Mouse (Mus musculus) CD4-positive helper T cell, adult 2 months (primary cell): ENCODE measurements around the gene Akt3.

ENCODE experiments used
- DNase-seq: peaks from one replicate; pipeline ENCODE4 v3.0.0-alpha.2; 2012; ENCODE audit warnings: low read depth, missing footprints, low spot score

Akt3 gene

GRCm38 (mm10) chr1:177258034-177258342 lies at the start of gene Akt3:
Gene Akt3 (minus strand): TSS chr1:177258203.
- DNase-seq = no peak

- no peak for DNase-seq
Observed at GRCm38 (mm10) chr1:177307549-177307948, 49.5 kb upstream of the Akt3 start.

GRCm38 (mm10) chr1:177298231-177298630 lies 40.2 kb upstream of the Akt3 start:
- DNase-seq = no peak

GRCm38 (mm10) chr1:177286764-177287163 lies 28.8 kb upstream of the Akt3 start:
- DNase-seq = no peak

- DNase-seq = no peak
Observed at GRCm38 (mm10) chr1:177281925-177282324, 23.9 kb upstream of the Akt3 start.

GRCm38 (mm10) chr1:177277361-177277760 lies 19.4 kb upstream of the Akt3 start:
- no peak for DNase-seq

GRCm38 (mm10) chr1:177267645-177268044 lies 9.6 kb upstream of the Akt3 start:
- no peak for DNase-seq

- no peak for DNase-seq
Observed at GRCm38 (mm10) chr1:177262926-177263325, 4.9 kb upstream of the Akt3 start.

- peak; percentile 18 for DNase-seq
Observed at GRCm38 (mm10) chr1:177260796-177261195, 2.8 kb upstream of the Akt3 start.

- no peak for DNase-seq
Observed at GRCm38 (mm10) chr1:177259038-177259600, 1.1 kb upstream of the Akt3 start.

- DNase-seq = peak; percentile 87
Observed at GRCm38 (mm10) chr1:177258343-177259037, 487 bp upstream of the Akt3 start.

GRCm38 (mm10) chr1:177257178-177258033 lies 597 bp downstream of the Akt3 start:
- DNase-seq = peak; percentile 87

- DNase-seq = no peak
Observed at GRCm38 (mm10) chr1:177248638-177249037, 9.4 kb downstream of the Akt3 start.

- DNase-seq = no peak
Observed at GRCm38 (mm10) chr1:177238368-177238767, 19.6 kb downstream of the Akt3 start.

GRCm38 (mm10) chr1:177236695-177237094 lies 21.3 kb downstream of the Akt3 start:
- no peak for DNase-seq

- DNase-seq = no peak
Observed at GRCm38 (mm10) chr1:177236249-177236648, 21.8 kb downstream of the Akt3 start.

GRCm38 (mm10) chr1:177234462-177234861 lies 23.5 kb downstream of the Akt3 start:
- no peak for DNase-seq

GRCm38 (mm10) chr1:177231122-177231521 lies 26.9 kb downstream of the Akt3 start:
- no peak for DNase-seq

- DNase-seq = no peak
Observed at GRCm38 (mm10) chr1:177198978-177199377, 59.0 kb downstream of the Akt3 start.

GRCm38 (mm10) chr1:177195224-177195623 lies 62.8 kb downstream of the Akt3 start:
- no peak for DNase-seq

GRCm38 (mm10) chr1:177194324-177194723 lies 63.7 kb downstream of the Akt3 start:
- DNase-seq = no peak

- DNase-seq = no peak
Observed at GRCm38 (mm10) chr1:177191623-177192022, 66.4 kb downstream of the Akt3 start.

GRCm38 (mm10) chr1:177190358-177190757 lies 67.6 kb downstream of the Akt3 start:
- DNase-seq = no peak
